Mouse (Mus musculus): ENCODE measurements at regions not wholly inside any gene's neighbourhood (a gene's known extent, or its start where the extent isn't known, plus 50 kb on each side); places are given as distances from the start of the nearest gene placed in this dataset.

GRCm38 (mm10) chr15:96210721-96211400 lies 76.5 kb upstream of the Arid2 start:
- TF ChIP-seq POLR2A (IDR thresholded peaks at IDR 0.05; ENCODE audit: low read depth, low read length) (no peak), CTCF (IDR thresholded peaks at IDR 0.05; ENCODE audit: borderline replicate concordance, insufficient read depth, low read length) (no peak)

All from embryonic fibroblast, embryonic 13.5 days (primary cell).